17 mouse cellular contexts compared by ENCODE assay signal in the genomic region with DNA sequence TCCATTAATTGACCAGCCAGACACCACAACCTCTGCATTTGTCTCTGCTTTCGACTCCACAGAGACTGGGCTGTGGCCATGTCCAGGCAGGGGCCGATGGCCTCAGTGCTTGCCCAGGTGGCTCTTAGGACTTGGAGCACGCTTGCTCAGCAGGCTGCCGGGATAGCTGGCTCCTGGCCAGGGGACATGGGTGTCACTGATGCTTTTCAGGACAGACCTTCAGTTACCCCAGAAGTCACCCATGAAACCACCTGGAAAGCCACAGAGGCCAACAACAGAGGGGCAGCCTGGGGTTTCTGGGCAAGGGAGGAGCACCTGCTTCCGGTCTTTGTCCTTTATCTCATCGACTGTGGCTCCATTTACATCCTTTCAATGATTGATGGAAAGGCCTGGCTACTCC.
DNase-seq lines count a peak whose midpoint lies in the region; ATAC-seq lines count a peak whose summit lies in the region.
"Had no signal": no experiment of that assay in that cellular context is flagged by ENCODE, and none has a peak within 500 bp of the region (broad histone marks: within the 10 kb centered on the region; RNA-seq: fewer than 3 reads in every experiment).

No protein-coding gene starts in this region.

- H3K36me3 ChIP-seq in hindbrain, embryonic 13.5 days: no peaks in the 10 kb centered on the region
- H3K36me3 ChIP-seq: G1E; limb, embryonic 13.5 days had no signal

- H3K4me1 ChIP-seq in hindbrain, embryonic 13.5 days (replicated peaks): peaks cover 23% of the 10 kb centered on the region

- peak; percentile 20 to 48 for DNase-seq in cerebellum, postnatal 14 days
- DNase-seq in cerebellum, adult 11 months: no peak
- peak; percentile 19 for DNase-seq in retina, postnatal 1 day
- DNase-seq in retina, embryonic 14.5 days (ENCODE audit: low spot score): no peak
- peak; percentile 80 for DNase-seq in kidney, postnatal 10 days
- peak; percentile 58 for DNase-seq in lung, postnatal 36 days
- no peak for DNase-seq in spleen, postnatal 4 days (ENCODE audit: low spot score in 2 of 2)
- DNase-seq: B cell, adult 2 months; forebrain, postnatal 0 days; layer of hippocampus, postnatal 36 days; right cerebral cortex, postnatal 14 days; thymus, postnatal 4 days had no signal

- H3K9ac ChIP-seq in hindbrain, embryonic 13.5 days: no peak overlapping the region
- H3K9ac ChIP-seq: forebrain, postnatal 0 days; limb, embryonic 13.5 days had no signal

- WGBS in hindbrain, embryonic 13.5 days: 66% methylated on average over 6 of the region's 6 CpGs

- H3K4me3 ChIP-seq in hindbrain, embryonic 13.5 days: no peak overlapping the region
- H3K4me3 ChIP-seq: heart, adult 2 months; limb, embryonic 13.5 days had no signal

- no peak overlapping the region for H3K27ac ChIP-seq in hindbrain, embryonic 13.5 days
- H3K27ac ChIP-seq: heart, adult 2 months; limb, embryonic 13.5 days had no signal

- no peaks in the 10 kb centered on the region for H3K27me3 ChIP-seq in hindbrain, embryonic 13.5 days
- H3K27me3 ChIP-seq: limb, embryonic 13.5 days had no signal

- H3K9me3 ChIP-seq in hindbrain, embryonic 13.5 days: no peaks in the 10 kb centered on the region
- H3K9me3 ChIP-seq: limb, embryonic 13.5 days had no signal

- H3K4me2 ChIP-seq in hindbrain, embryonic 13.5 days: no peak overlapping the region
- H3K4me2 ChIP-seq: limb, embryonic 13.5 days had no signal

- ATAC-seq in hindbrain, embryonic 13.5 days (ENCODE audit: low FRiP score): no peak
- ATAC-seq: forebrain, postnatal 0 days; intestine, embryonic 16.5 days had no signal

Comparison
In these comparisons a context has a peak if more than half of its experiments do, and no peak if none do; other contexts are left out.
1. DNase-seq: peak in cerebellum, postnatal 14 days (2 of 2), retina, postnatal 1 day (single experiment), kidney, postnatal 10 days (single experiment) and lung, postnatal 36 days (single experiment); none in cerebellum, adult 11 months (single experiment), retina, embryonic 14.5 days (single experiment) and spleen, postnatal 4 days (0 of 2).